Mouse (Mus musculus) adipocyte (in vitro differentiated cells): ENCODE results near the gene H2-Q4.
"Not testable (repeated sequence)": the region's sequence is repeated elsewhere in the genome, so short reads cannot be mapped to it uniquely, and the experiment has no call there.

Experiments used
- DNase-seq: peaks from one replicate; pipeline ENCODE4 v3.0.0-alpha.2; 2016; ENCODE audit warnings: low spot score

Gene H2-Q4

DNA sequence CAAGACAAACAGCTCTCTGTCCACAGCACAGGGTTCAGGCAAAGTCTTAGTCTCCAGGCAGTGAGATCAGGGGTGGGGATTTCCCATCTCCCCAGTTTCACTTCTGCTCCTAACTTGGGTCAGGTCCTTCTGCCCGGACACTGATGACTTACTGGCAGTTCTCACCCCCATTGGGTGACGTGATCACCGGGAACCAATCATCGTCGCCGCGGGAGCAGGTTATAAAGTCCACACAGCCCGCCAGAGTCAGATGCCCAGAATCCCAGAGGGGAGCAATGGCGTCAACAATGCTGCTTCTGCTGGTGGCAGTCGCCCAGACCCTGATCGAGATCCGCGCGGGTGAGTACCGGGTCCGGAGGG, at the start of gene H2-Q4:
TSS of gene H2-Q4 (plus strand) at position 249 of the 360 bp plus-strand sequence.
- peak; percentile 63 for DNase-seq

DNA sequence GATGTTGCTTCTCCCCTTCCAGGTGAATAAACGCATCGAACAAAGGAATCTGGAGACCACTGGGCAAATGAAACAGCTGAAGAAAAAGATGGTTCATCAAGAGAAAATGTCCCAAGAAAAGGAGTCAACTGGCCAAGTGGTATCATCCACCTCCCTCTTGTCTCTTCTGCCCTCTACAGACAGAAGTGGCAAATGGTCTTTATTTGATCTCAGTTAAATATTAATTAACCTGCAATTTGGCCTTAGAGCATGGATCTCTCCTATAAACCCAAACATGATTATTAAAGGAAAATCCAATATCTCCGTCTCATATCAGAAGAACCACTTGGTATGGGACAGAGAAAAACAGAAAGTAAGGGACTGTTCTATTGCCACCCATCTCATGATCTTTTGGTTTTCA, 49.7 kb upstream of the H2-Q4 start:
- DNase-seq = not testable (repeated sequence)

GRCm38 (mm10) chr17:35331546-35331945, 47.9 kb upstream of the H2-Q4 start:
- DNase-seq = not testable (repeated sequence)

GRCm38 (mm10) chr17:35342071-35342671, 37.2 kb upstream of the H2-Q4 start, which contains the start of gene H2-Q2:
Gene H2-Q2, plus strand, starts transcription at chr17:35342242.
- DNase-seq = no peak

GRCm38 (mm10) chr17:35342711-35343476, 36.5 kb upstream of the H2-Q4 start:
- no peak for DNase-seq

DNA sequence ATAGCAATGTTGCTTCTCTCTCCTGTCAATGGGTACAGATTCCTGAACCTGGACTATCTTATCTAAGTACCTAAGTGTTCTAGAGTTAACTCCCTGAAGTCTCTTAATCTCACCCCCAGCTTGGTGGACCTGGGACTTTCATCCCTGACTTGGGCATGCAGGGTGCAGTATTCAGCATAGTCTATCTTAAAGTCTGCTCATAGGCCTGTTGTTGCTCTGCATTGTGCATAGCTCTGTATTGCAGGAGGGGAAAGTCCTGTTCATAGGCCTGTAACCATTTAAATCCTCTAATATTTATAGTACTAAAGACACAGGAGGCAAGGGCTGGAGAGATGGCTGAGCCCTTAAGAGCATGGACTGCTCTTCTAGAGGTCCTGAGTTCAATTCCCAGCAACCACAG, 31.8 kb upstream of the H2-Q4 start:
- DNase-seq = not testable (repeated sequence)

DNA sequence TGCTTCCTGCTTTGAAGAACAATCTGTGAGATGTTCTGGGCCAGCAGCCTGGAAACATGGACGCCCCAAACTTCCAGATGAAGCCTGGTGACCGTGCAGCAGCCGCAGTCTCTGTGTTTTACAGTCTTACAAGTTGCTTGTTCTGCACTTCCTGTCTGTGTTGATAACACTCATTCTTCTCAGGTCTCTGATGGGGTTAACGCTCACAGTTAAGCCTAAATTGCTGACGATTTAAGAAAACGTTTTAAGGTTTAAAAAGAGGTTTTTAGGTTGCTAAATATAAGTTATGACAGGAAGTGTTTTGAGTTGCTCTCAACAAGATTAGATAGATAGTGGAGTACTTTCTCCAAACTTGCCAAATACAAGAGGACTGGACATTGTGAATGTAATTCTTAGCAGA, 26.1 kb upstream of the H2-Q4 start:
- DNase-seq = not testable (repeated sequence)

- DNase-seq = no peak
Observed at GRCm38 (mm10) chr17:35354071-35354470, 25.3 kb upstream of the H2-Q4 start.

GRCm38 (mm10) chr17:35357086-35357485, 22.3 kb upstream of the H2-Q4 start:
- DNase-seq = no peak

DNA sequence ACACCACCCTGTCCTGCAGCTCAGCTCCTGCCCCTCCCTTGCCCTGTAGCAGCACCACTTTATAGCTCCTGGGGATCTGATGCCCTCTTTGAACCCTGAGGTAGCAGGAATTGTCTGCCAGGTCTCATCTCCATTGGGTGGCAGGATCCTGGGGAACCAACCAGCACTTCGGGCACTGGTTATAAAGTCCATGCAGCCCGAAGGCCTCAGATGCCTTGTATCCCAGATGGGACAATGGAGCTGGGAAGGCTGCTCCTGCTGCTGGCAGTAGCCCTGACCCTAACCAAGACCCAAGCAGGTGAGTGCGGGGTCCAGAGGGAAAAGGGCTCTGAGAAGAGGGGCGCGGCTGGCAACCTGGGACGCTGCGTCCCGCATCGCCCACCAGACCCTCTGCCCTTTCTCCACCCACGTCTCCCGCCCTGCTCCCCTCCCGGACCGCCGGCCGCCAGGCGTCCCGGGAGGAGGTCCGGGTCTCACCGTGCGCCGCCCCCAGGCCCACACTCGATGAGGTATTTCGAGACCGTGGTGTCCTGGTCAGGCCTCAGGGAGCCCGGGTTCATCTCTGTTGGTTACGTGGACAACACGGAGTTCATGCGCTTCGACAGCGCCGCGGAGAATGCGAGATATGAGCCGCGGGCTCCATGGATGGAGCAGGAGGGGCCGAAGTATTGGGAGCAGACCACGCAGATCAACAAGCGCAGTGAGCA, 20.5 kb upstream of the H2-Q4 start:
- no peak for DNase-seq

GRCm38 (mm10) chr17:35359470-35359862, 20.0 kb upstream of the H2-Q4 start:
- no peak for DNase-seq

DNA sequence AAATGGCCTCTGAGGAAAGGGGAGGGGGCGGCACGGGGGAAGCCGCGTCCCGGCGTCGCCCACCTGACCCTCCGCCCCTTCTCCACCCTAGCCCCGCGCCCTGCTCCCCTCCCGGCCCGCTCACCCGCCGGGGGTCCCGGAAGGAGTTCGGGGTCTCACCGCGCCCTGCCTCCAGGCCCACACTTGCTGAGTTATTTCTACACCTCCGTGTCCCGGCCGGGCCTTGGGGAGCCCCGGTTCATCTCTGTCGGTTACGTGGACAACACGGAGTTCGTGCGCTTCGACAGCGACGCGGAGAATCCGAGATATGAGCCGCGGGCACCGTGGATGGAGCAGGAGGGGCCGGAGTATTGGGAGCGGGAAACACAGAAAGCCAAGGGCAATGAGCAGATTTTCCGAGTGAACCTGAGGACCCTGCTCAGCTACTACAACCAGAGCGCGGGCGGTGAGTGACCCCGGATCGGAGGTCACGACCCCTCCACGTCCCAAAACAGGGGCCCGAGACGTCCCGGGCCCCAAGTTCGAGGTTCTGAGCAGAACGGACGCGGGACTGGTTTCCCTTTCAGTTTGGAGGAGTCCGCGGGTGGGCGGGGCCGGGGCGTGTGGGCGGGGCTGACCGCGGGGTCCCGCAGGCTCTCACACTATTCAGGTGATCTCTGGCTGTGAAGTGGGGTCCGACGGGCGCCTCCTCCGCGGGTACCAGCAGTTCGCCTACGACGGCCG, 473 bp downstream of the H2-Q4 start:
- no peak for DNase-seq

GRCm38 (mm10) chr17:35389796-35390195, 10.4 kb downstream of the H2-Q4 start:
- not testable (repeated sequence) for DNase-seq

DNA sequence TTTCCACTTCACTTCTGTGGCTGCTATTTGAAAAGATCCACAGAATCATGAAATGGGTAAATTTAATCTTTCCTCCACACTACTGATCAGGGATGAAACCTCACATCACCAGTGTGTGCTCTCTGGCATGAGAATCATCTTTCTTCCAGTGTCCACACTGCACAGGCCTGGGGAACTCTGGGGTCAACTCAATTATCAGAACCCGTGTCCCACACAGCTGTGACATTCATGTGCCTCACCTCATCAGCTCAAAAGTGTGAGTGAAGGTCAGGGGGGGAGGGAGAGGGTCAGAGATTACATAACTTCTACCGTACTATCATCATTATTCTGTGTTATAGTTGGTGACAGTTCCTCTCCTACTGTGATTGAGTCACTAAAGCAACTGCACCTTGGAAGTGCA, 13.3 kb downstream of the H2-Q4 start:
- not testable (repeated sequence) for DNase-seq

- not testable (repeated sequence) for DNase-seq
Observed at GRCm38 (mm10) chr17:35393864-35394800, 14.7 kb downstream of the H2-Q4 start.

- not testable (repeated sequence) for DNase-seq
Observed at GRCm38 (mm10) chr17:35396956-35397355, 17.5 kb downstream of the H2-Q4 start.

DNA sequence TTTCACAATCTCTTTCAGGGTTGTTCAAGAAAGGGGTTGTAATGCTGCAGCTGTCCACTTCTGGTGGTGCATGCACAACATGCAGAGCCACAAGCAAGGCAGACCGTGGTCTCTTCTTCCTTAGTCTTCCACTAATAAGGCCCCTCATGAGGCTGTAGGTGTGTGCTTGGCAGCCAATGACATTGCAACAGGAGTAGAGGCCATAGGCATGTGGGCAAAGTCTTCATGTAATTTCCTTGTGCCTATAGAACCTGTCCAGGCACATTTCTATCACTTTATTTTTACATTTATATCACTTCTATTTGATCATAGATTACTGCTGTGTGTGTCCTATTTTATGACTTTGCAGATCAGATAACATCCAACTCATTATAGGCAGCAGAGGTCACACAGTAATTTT, 33.6 kb downstream of the H2-Q4 start:
- not testable (repeated sequence) for DNase-seq

DNA sequence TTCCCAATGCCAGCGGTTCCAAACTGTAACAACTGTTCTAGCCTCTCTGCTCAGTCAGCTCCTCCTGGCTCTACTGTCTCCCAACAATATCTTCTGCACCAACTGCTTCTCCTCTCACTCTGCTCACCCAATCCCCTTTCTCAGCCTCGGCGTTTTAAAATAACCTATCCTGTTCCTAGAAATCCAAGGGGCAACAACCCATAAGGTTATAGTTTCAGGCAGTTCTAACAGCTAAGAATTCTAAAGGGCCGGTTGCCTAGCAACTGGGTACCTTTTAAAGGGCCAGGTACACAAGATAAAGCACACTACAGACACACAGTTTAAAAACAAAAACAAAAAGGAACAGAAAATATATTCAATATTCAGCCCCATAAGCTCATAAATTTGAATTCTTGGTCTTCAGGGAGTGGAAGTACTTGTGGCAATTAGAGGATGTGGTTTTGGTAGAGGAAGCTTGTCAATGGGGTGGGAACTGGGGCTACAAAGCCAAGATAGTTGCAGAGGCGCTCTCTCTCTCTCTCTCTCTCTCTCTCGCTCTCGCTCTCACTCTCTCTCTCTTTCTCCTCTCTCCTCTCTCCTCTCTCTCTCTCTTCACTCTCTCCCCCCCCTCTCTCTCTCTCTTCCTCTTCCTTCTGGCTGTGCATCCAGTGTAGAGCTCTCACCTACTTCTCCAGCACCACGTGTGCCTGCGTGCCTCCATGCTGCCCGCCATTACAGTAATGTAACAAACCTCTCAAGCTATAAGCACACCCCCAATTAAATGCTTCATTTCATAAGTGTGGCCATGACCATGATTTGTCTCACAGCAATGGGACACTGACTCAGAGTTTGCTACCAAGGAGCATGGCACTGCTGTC, 36.1 kb downstream of the H2-Q4 start:
- DNase-seq = not testable (repeated sequence)

DNA sequence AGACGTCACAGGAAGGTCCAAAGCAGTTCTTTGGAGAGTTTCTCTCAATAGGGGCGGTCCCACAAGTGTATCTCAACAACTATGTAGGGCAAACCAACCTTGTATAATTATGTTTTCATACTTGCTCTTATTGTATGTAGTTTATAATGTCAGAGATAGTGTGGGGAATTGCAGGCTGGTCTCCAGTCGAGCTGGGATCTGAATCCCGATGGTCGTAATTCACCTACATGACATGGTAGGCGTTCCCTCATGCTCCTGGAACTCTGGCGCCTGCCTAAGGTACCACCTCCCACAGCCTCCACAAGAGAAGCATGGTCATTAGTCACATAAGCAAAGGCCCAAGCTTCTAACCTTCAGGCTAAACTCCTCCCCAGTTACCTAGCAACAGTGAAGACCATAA, 39.4 kb downstream of the H2-Q4 start:
- DNase-seq = no peak

DNA sequence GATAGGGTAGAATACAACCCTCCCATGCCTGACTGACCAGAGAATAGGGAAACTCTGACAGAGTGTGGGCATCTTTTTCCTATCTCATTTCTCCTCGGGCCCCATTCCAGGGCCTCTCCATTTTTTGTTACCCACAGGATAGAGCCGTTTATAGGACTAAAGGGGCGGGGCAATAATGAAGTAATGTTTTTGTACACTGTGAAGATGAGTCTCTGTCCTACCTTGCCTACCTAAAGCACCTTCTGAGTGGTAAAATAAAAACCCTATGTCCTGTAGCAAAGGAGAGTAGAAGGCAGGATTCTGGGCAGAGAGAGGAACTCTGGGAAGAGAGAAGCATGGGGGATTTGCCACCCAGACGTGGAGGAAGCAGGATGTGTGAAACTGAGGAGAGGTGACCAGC, 40.1 kb downstream of the H2-Q4 start:
- not testable (repeated sequence) for DNase-seq
